Mouse (Mus musculus) inflammation-experienced regulatory T-cells, adult 16 weeks (primary cell): ENCODE data around the gene Oma1. TPM values are rescaled to one million over a fixed set of nuclear protein-coding genes. Genes with fewer than 3 reads are reported as not detected.

Experiments used
- polyA plus RNA-seq: library from polyadenylated mRNA; unstranded; fragments of 100-300 nt; shearing (Covaris generic); gene quantifications from one replicate; pipeline ENCODE4 v1.2.1, GENCODE M21; 2017

Gene Oma1
- 36.6 TPM for polyA plus RNA-seq

GRCm38 (mm10) chr4:103313587-103314525 lies at the start of gene Oma1:
Oma1 (plus strand) TSS chr4:103313812.

GRCm38 (mm10) chr4:103290763-103291162 lies 22.8 kb upstream of the Oma1 start, which contains the start of gene 4921539E11Rik:
4921539E11Rik (minus strand) TSS chr4:103290863.

Other genes with a start within 250 kb of the Oma1 start
- gene Mier1, start 199.4 kb upstream of the Oma1 start, polyA plus RNA-seq, result 88.5 TPM
- 3.3 TPM for gene Wdr78, start 199.3 kb upstream of the Oma1 start, polyA plus RNA-seq
- 33.6 TPM for gene Slc35d1, start 98.6 kb upstream of the Oma1 start, polyA plus RNA-seq
- gene 4921539E11Rik, start 22.9 kb upstream of the Oma1 start, polyA plus RNA-seq, result not detected